Mouse (Mus musculus): ENCODE results near the gene Vmn1r219.

DNA sequence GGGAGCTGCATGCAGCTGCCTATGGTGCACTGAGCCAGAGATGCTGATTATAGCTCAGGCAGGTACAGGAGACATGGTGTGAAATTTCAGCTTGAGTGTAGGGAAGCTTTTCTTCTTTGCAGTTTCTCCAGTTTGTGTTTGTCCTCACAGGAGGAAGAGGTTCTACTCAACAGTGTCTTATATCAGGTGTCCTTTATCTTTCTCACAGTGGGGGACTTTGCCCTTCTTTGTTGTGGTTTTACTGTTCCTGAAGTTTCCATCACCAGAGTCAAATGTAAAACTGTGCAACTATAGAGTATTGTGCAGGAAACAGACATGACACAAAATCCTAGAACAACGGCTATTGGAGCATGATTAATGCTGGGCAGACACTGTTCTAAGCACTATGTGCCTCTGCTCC lies 25.6 kb upstream of the Vmn1r219 start:
- TF ChIP-seq CTCF (IDR thresholded peaks at IDR 0.05; ENCODE audit: low read depth) (no peak), EP300 (IDR thresholded peaks at IDR 0.05; ENCODE audit: low read depth) (no peak)
